Mouse (Mus musculus): Measurements from ENCODE around the gene 1110012L19Rik. TPM values are rescaled to one million over a fixed set of nuclear protein-coding genes. Genes with fewer than 3 reads are reported as not detected.
"Not testable (repeated sequence)": the region's sequence is repeated elsewhere in the genome, so short reads cannot be mapped to it uniquely, and the experiment has no call there.

Gene 1110012L19Rik
- total RNA-seq (2014; fragmentation: Nextera tagmentation) = 3.2 and 5.1 TPM in 2 replicates
- total RNA-seq (2017) = 30.7 and 32.2 TPM in 2 replicates
- 0.47 and 0.50 TPM in 2 replicates for polyA plus RNA-seq (2012)

- Histone ChIP-seq H3K36me3 (replicated peaks) (peaks cover 21% of the 10 kb centered on the region), H3K9me3 (replicated peaks) (no peaks in the 10 kb centered on the region), H3K27me3 (ENCODE audit: insufficient read depth, low read length) (0 out of 2 replicates have a peak, but pooled peaks cover 3% of the 10 kb centered on the region), H3K4me3 (ENCODE audit: low read depth, low read length) (peak within 1 kb of the TSS; percentile 73), H3K4me1 (ENCODE audit: insufficient read depth, low read depth, low read length) (peaks cover 9% of the 10 kb centered on the region)
- no peak for TF ChIP-seq POLR2AphosphoS5 (IDR thresholded peaks at IDR 0.05; ENCODE audit: insufficient replicate concordance, low read depth, low read length)
- TF ChIP-seq TAL1 (conservative IDR thresholded peaks at IDR 0.05; ENCODE audit: low read depth, low read length) = no peak
- no peak for TF ChIP-seq GATA2 (IDR thresholded peaks at IDR 0.05; ENCODE audit: borderline replicate concordance, low read depth, low read length)
- no peak for TF ChIP-seq CTCF (IDR thresholded peaks at IDR 0.05; ENCODE audit: low read depth, low read length)
- TF ChIP-seq GATA1 (IDR thresholded peaks at IDR 0.05; ENCODE audit: borderline replicate concordance, low read length) = no peak
- ATAC-seq (ENCODE audit: extremely low read depth, insufficient number of reproducible peaks, low FRiP score, poor library complexity, severe bottlenecking) (peak; percentile 98), DNase-seq (ENCODE audit: low spot score) (peak; percentile 51)
Measured at GRCm38 (mm10) chrX:70385276-70385961, at the start of gene 1110012L19Rik. 1110012L19Rik (plus strand) TSS chrX:70385877.

DNA sequence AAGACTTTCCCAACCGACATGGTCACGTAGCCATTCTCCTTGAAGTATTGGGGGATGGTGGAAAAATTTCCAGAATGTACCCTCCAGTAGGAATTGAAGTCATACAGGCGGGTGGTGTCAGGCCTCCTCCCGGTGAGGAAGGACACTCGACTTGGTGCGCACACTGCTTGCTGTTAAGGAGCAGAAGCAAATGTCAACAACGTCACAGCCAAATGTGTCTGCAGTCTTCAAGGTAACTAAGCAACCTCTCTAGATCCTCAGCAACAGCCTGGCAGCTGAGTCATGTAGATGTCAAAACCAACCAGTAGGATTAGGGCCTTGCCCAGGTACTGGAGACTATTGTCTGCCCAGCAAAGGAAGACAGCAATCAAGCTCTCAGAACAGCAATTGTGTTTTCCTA, 22.7 kb upstream of the 1110012L19Rik start:
- H3K36me3 ChIP-seq (replicated peaks) = peaks cover 33% of the 10 kb centered on the region
- no peak for ATAC-seq (ENCODE audit: extremely low read depth, insufficient number of reproducible peaks, low FRiP score, poor library complexity, severe bottlenecking)
- no peak for TF ChIP-seq GATA1 (IDR thresholded peaks at IDR 0.05; ENCODE audit: borderline replicate concordance, low read length)
- no peak for TF ChIP-seq POLR2AphosphoS5 (IDR thresholded peaks at IDR 0.05; ENCODE audit: insufficient replicate concordance, low read depth, low read length)
- no peak for TF ChIP-seq TAL1 (conservative IDR thresholded peaks at IDR 0.05; ENCODE audit: low read depth, low read length)
- no peak for TF ChIP-seq GATA2 (IDR thresholded peaks at IDR 0.05; ENCODE audit: borderline replicate concordance, low read depth, low read length)
- no peak for TF ChIP-seq CTCF (IDR thresholded peaks at IDR 0.05; ENCODE audit: low read depth, low read length)

DNA sequence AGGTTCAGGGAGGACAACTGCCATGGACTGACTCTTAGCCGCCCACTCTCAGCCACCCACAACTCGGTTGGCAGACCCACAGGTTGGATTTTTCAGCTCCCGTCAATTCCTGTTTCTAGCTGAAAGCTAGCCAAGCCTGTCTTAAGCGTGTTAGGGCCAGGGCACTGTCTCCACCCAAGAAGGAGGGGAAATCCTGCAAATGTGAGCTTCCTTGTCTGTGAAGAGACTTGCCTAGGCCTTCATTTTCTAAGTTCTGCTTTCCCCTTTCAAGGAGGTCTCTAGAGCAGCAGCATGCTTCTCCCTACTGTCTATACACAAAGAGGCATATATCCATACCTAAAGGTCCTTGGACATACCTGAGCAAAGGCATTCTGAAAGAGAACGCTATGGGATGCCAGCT, 22.2 kb upstream of the 1110012L19Rik start:
- Histone ChIP-seq H3K27me3 (ENCODE audit: insufficient read depth, low read length) (no peaks in the 10 kb centered on the region), H3K9me3 (replicated peaks) (no peaks in the 10 kb centered on the region), H3K4me3 (ENCODE audit: low read depth, low read length) (no peak overlapping the region), H3K36me3 (replicated peaks) (peaks cover 29% of the 10 kb centered on the region), H3K4me1 (ENCODE audit: insufficient read depth, low read depth, low read length) (peaks cover 7% of the 10 kb centered on the region; the same call in 1 of the 2 replicates)
- ATAC-seq (ENCODE audit: extremely low read depth, insufficient number of reproducible peaks, low FRiP score, poor library complexity, severe bottlenecking) = no peak
- DNase-seq (ENCODE audit: low spot score) = no peak
- TF ChIP-seq TAL1 (conservative IDR thresholded peaks at IDR 0.05; ENCODE audit: low read depth, low read length) (no peak), CTCF (IDR thresholded peaks at IDR 0.05; ENCODE audit: low read depth, low read length) (no peak), GATA1 (IDR thresholded peaks at IDR 0.05; ENCODE audit: borderline replicate concordance, low read length) (no peak), POLR2AphosphoS5 (IDR thresholded peaks at IDR 0.05; ENCODE audit: insufficient replicate concordance, low read depth, low read length) (no peak), GATA2 (IDR thresholded peaks at IDR 0.05; ENCODE audit: borderline replicate concordance, low read depth, low read length) (no peak)

More for the DNA sequence above, 22.7 kb upstream of the 1110012L19Rik start:
- no peak overlapping the region for H3K4me3 ChIP-seq (ENCODE audit: low read depth, low read length)
- no peak for DNase-seq (ENCODE audit: low spot score)
- H3K4me1 ChIP-seq (ENCODE audit: insufficient read depth, low read depth, low read length) = peaks cover 7% of the 10 kb centered on the region; the same call in 1 of the 2 replicates
- H3K27me3 ChIP-seq (ENCODE audit: insufficient read depth, low read length) = no peaks in the 10 kb centered on the region
- H3K9me3 ChIP-seq (replicated peaks) = no peaks in the 10 kb centered on the region

- Histone ChIP-seq H3K27me3 (ENCODE audit: insufficient read depth, low read length) (no peaks in the 10 kb centered on the region), H3K9me3 (replicated peaks) (no peaks in the 10 kb centered on the region), H3K4me3 (ENCODE audit: low read depth, low read length) (peak overlapping the region; percentile 72), H3K4me1 (ENCODE audit: insufficient read depth, low read depth, low read length) (peaks cover 7% of the 10 kb centered on the region; the same call in 1 of the 2 replicates), H3K36me3 (replicated peaks) (peaks cover 23% of the 10 kb centered on the region)
- DNase-seq (ENCODE audit: low spot score) = no peak
- no peak for ATAC-seq (ENCODE audit: extremely low read depth, insufficient number of reproducible peaks, low FRiP score, poor library complexity, severe bottlenecking)
- TF ChIP-seq GATA1 (IDR thresholded peaks at IDR 0.05; ENCODE audit: borderline replicate concordance, low read length) (no peak), POLR2AphosphoS5 (IDR thresholded peaks at IDR 0.05; ENCODE audit: insufficient replicate concordance, low read depth, low read length) (no peak), GATA2 (IDR thresholded peaks at IDR 0.05; ENCODE audit: borderline replicate concordance, low read depth, low read length) (no peak), TAL1 (conservative IDR thresholded peaks at IDR 0.05; ENCODE audit: low read depth, low read length) (no peak), CTCF (IDR thresholded peaks at IDR 0.05; ENCODE audit: low read depth, low read length) (no peak)
Measured at GRCm38 (mm10) chrX:70364202-70364601, 21.5 kb upstream of the 1110012L19Rik start.

DNA sequence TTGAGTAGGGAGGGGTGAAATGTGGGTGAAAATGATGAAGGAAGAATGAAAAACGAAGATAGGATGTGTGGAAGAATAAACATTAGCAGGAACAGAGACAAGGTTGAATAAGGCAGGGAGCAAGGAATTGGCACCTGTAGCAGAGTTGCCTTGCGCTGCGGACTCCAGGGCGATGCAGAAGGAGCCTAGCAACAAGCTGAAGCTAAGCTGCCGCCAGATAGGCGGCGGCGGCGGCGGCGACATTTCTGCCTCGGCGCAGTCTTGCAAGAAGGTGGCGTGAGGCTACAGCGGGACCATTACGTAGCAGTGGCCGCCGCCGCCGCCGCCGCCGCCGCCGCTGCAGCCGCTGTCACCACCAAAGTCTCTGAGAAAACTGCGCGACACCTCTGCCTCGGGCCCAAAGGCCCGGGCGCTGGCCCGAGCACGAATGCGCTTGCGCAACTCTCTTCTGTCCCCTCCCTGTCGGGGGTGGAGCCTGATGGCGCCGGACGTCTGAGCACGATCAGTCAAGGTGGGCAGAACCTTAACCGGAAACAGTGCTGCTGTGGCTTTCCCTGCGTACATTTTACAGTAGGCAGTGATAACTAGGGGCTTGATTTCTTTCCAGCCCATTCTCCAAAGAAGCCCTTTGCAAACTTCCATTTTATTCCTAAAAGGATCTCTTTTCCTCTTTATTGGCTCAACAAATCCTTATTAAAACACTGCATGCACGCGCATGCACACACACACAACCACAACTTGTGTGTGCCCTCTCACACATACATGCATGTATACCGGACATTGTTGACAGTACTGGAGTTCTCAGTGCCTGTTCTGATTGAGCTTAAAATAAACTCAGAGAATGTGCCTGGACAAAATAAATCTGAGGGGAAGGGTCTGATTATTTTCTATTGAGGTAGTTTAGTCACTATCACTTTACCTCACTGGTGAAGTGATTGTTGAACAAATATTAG, 20.7 kb upstream of the 1110012L19Rik start, which contains the start of gene Ids:
Gene Ids, minus strand, starts transcription at position 424 of the 953 bp plus-strand sequence.
- Histone ChIP-seq H3K4me3 (ENCODE audit: low read depth, low read length) (peak within 1 kb of the TSS; percentile 72), H3K36me3 (replicated peaks) (peaks cover 18% of the 10 kb centered on the region), H3K9me3 (replicated peaks) (no peaks in the 10 kb centered on the region), H3K27me3 (ENCODE audit: insufficient read depth, low read length) (0 out of 2 replicates have a peak, but pooled peaks cover 3% of the 10 kb centered on the region), H3K4me1 (ENCODE audit: insufficient read depth, low read depth, low read length) (peaks cover 7% of the 10 kb centered on the region; the same call in 1 of the 2 replicates)
- peak; percentile 72 for DNase-seq (ENCODE audit: low spot score)
- TF ChIP-seq TAL1 (conservative IDR thresholded peaks at IDR 0.05; ENCODE audit: low read depth, low read length) (no peak), GATA2 (IDR thresholded peaks at IDR 0.05; ENCODE audit: borderline replicate concordance, low read depth, low read length) (no peak), POLR2AphosphoS5 (IDR thresholded peaks at IDR 0.05; ENCODE audit: insufficient replicate concordance, low read depth, low read length) (no peak), GATA1 (IDR thresholded peaks at IDR 0.05; ENCODE audit: borderline replicate concordance, low read length) (no peak), CTCF (IDR thresholded peaks at IDR 0.05; ENCODE audit: low read depth, low read length) (no peak)
- peak; percentile 96 for ATAC-seq (ENCODE audit: extremely low read depth, insufficient number of reproducible peaks, low FRiP score, poor library complexity, severe bottlenecking)

DNA sequence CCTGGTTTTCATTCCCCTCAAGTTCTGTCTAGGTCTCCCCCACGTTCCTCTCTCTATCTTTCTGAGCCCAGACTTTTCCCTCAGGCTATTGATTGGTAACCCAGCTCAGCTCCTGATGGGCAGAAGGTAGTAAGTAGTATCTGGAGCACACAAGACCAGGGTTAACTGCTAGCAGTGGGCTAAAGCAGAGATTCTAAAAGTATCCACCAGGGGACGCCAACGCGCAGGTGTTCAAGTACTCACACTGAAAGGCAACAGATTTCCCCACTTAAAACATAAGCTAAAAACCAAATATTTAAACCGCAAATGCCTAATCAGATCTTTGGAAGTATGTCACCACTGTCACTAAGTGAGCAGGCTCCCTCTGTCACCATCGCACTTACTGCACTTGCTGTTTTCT, 15.9 kb upstream of the 1110012L19Rik start:
- ATAC-seq (ENCODE audit: extremely low read depth, insufficient number of reproducible peaks, low FRiP score, poor library complexity, severe bottlenecking); H3K27me3 ChIP-seq (ENCODE audit: insufficient read depth, low read length); H3K9me3 ChIP-seq (replicated peaks); H3K4me3 ChIP-seq (ENCODE audit: low read depth, low read length); DNase-seq (ENCODE audit: low spot score); H3K36me3 ChIP-seq (replicated peaks); H3K4me1 ChIP-seq (ENCODE audit: insufficient read depth, low read depth, low read length): not testable (repeated sequence)

- H3K36me3 ChIP-seq (replicated peaks); H3K4me1 ChIP-seq (ENCODE audit: insufficient read depth, low read depth, low read length); H3K4me3 ChIP-seq (ENCODE audit: low read depth, low read length); H3K9me3 ChIP-seq (replicated peaks); H3K27me3 ChIP-seq (ENCODE audit: insufficient read depth, low read length); DNase-seq (ENCODE audit: low spot score): not testable (repeated sequence)
- ATAC-seq (ENCODE audit: extremely low read depth, insufficient number of reproducible peaks, low FRiP score, poor library complexity, severe bottlenecking) = peak; percentile 40; the same call in 1 of the 2 replicates
Measured at GRCm38 (mm10) chrX:70374469-70375110, 11.1 kb upstream of the 1110012L19Rik start.
